Mouse (Mus musculus) thymus, adult 18-20 months (tissue): ENCODE measurements around the gene 4930469K13Rik.

Experiments used
- DNase-seq, 2 experiments: peaks; one replicate each; pipeline ENCODE4 v3.0.0; 2022; ENCODE audit warnings: mixed read lengths in 2 of 2

Gene 4930469K13Rik

GRCm38 (mm10) chr11:33974341-33975040 lies 123.9 kb downstream of the 4930469K13Rik start:
- no peak for DNase-seq

- DNase-seq = no peak
These were observed 126.2 kb downstream of the 4930469K13Rik start for GRCm38 (mm10) chr11:33972114-33972513.

DNA sequence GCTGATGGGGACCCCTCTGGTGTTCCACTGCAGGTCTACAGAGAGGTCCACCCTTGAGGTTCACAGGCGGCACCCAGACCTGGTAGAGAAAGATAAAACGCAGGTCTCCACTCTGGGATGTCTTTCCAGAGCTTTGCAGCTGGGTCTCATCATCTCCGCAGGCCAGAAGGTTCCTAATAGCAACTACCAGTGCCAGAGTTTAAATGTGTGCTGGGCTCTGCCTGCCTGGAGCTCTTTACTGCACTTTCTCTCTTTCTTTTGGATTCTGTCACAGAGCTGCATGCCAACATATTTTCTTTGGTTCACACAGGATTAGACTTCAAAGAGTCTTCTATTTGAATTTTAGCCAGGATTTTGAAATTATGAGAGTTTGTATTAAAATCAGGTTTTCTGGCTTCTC lies 129.2 kb downstream of the 4930469K13Rik start:
- no peak for DNase-seq

DNA sequence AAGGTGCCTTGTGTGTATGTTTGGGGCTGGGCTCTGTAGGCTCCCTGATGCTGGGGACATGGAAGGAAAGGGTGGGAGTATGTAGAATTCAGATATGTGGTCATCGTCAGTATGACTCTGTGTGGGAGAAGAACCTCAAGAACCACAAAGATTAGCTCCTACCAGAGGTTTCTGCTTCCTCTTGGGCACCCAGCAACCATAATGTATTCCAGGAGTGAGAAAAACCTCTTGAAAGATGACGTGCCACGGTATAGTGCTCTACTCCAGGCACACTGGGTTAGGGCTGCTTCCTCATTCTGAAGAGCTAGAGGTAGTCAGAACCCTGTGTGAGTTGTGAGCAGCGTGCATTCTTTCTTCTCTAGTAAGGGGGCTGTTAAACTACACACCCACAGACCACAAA lies 130.6 kb downstream of the 4930469K13Rik start:
- no peak for DNase-seq

DNA sequence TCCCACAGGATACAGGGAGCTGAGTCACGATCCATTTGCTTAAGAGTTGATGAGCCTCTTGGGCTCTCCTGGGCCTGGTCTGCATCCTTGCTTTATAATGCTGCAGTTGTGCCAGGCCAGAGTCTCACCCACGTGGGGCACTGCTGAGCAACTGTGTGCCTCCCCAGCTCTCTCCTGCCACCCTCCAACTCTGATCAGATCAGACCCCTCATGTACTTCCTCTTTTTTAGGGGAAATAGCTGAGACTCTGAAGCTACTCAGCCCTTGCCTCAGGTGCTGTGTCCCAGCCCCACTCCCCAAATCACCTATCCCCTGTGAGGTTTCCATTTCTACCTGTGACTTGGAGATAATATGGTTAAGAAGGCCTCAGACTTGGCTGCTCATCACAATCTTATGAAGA lies 133.0 kb downstream of the 4930469K13Rik start:
- DNase-seq = no peak

DNA sequence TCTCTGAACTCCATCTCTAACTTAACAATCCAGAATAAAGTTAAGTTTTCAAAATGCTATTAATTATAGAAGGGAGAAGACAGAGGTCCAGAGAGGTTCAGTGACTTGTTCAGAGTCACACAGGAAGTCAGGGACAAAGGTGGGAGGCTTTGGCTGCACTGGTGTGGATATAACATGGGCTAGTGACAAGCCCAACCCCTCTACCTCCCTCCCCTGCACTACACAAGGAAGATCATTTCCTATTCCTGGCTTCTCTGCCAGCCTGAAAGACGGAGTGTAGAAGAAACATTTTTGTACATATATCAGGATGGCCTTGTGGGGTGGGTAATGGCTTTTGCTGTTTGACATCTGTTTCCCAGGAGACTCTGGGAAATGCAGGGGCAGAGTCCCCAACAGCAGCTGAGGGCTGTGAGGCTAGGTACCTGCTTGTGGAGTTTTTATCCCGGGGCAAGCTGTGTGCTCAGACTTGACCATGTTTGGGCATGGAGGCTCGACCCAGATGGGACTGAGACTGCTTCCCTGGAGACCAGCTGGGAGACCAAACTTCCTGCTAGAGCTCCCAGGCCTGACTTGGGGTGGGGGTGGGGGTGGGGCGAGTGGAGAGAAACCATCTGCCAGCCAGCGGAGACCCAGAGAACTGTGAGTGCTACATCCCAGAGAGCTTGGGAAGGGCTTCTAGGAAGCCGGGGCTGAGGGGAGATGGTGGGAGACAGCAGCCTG lies 135.5 kb downstream of the 4930469K13Rik start, which contains the start of gene Kcnmb1:
Gene Kcnmb1 (plus strand): TSS at position 326 of the 720 bp plus-strand sequence.
- no peak for DNase-seq

DNA sequence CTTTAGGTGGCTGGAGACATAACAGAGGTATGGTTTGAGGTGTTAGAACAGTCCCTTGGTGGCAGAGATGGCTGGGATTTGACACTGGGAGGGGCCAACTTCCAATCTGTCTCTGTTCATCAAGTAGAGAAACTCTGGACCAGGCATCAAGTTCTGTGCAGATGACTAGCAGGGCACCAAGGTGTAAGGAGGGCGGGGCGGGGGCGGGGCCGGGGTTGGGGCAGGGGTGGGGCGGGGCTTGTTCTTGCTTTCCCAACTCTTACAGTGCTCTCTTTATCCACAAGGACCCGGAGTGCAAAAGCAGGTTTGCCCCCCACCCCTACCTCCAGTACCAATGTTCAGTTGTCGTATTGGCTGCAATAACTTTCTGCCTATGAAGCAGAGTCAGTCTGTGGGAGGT lies 136.2 kb downstream of the 4930469K13Rik start:
- DNase-seq = no peak

DNA sequence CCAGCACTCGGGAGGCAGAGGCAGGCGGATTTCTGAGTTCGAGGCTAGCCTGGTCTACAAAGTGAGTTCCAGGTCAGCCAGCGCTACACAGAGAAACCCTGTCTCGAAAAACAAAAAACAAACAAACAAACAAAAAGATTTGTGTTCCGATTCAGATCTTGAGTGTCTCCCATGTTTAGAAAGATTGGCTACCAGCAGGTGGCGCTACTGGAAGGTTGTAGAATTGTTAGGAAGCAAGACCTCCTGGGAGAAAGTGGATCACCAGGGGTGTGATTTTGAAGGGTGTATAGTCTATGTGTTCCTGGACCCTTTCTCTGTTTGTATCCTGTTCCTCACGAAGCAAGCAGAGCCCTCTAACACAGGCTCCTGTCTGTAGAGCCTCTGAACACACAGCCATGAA lies 139.6 kb downstream of the 4930469K13Rik start:
- DNase-seq = no peak

DNA sequence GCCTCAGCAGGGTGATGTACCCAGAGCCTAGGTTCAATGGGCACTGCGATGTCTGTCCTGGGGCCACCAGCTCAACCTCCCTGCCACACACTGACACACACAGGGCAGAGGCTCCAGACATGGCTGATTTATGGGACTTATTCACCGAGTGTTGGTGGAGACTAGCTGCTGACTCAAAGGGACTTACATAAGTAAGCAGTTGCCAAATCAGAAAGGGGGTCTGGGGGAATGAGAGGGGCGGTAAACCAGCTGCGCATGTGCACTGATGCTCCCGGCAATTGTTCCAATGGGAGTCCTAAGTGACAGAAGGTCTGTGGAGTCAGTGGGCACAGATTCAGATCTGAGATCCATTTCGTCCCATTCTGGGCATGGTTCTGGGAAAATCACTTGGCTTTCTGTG lies 140.8 kb downstream of the 4930469K13Rik start:
- DNase-seq = no peak

- no peak for DNase-seq
These were observed 141.7 kb downstream of the 4930469K13Rik start for GRCm38 (mm10) chr11:33956623-33957022.

GRCm38 (mm10) chr11:33955982-33956381 lies 142.4 kb downstream of the 4930469K13Rik start:
- DNase-seq = no peak

- no peak for DNase-seq
These were observed 146.4 kb downstream of the 4930469K13Rik start for GRCm38 (mm10) chr11:33951684-33952625.

- DNase-seq = no peak
These were observed 147.2 kb downstream of the 4930469K13Rik start for GRCm38 (mm10) chr11:33951155-33951554.

GRCm38 (mm10) chr11:33946501-33946900 lies 151.9 kb downstream of the 4930469K13Rik start:
- no peak for DNase-seq

DNA sequence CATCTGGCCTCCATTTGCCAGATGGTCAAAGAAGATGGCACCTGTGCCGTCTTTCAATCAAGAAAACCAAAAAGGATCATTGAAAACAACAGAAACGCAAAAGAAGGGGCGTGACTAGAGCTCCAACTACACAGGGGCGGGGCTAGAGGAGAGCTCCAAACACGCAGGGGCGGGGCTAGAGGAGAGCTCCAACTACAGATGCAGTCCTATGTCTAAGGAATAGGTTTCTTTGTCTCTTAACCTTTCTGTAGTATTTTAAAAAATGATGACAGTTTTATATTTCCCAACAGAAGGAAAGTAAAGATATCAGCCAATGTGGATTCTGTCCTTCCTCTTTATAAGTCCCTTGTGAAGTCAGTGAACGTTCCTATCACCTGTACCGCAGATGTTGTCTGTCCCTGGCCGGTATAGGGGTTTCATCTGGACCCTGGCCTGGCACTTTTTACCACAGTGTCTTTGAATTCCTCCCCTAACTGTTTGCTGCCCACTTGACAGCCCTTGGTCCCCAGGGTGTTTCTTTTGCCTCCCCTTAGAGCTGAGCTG lies 153.5 kb downstream of the 4930469K13Rik start:
- no peak for DNase-seq

DNA sequence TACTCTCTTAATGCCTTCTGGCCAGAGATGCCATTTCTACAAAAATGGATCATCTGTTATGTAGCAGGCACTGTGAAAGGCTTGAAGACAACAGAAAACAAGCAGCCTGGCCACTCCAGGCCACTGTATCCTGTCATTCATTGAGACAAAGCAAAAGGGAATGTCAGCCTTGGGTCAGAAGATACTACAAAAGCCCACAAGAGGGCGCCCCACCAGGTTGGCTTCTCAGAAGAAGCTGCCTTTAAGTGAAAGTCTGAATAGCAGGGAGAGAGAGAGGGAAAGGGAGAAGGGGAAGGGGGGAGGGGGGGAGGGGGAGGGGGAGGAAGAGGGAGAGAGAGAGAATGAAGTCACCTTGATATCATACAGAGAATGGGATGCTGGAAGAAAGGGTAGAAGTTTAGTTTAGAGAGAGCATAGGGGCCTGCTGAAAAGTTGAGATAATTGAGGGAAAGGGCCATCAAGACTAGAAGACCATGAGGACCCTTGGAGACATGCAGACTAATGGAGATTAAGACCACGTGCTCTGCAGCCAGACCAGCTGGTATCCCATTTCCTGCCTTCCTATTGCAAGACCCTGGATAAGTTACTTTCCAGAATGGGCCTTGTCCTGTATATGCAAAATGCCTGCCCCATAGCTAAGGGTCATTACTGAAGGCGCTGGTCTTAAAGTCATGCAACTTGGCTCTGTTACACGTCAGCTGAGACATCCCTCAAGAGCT lies 154.1 kb downstream of the 4930469K13Rik start:
- DNase-seq = peak in 1 of 2 experiments; percentile 21

DNA sequence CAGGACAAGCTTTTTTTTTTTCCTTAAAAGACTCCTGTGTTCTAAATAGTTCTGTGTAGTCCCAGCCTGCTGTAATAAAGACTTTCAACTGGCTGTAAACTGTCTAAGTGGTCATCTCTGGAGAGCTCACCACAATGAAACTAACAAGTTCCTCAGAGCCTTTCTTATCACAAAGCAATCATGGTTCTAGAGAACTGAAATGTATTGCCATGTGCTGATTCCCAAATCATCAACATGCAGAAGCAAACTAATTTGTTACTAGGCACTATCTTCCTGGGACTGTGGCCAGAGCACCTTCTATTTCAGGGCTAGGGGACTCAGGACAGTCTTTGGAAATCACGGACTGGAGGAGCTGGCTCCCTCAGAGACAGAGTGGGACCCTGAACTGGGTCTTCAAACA lies 154.8 kb downstream of the 4930469K13Rik start:
- DNase-seq = no peak

DNA sequence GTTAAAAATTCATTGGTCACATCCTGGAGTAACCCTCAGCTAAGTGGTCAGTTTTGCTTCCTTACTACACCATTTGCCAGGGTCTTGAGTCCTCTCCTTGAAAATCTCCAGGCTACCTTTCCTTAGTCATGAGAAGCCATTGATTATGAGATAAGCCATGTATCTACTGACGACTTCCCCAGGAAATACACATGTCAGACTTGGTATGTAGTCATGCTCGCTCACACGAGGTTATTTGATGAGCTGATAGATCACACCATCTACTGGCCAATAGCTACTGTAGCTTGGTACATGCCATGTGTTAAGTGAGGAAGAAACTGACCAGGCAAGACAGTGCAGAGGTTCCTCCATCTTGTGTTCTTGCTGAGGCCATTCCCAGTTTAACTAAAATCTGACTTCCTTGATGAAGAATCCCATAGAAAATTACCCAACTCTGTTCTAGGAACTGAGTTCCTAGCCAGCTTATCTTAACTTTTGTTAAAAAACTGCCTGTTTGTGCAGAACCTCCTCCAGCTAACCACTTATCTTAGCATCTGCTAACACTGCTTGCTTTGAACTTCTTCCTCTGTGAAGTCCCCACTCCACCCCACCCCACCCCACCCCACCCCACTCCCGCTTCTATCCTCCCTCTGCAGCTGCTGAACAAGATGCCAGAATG lies 158.8 kb downstream of the 4930469K13Rik start:
- no peak for DNase-seq

GRCm38 (mm10) chr11:33938561-33939274 lies 159.6 kb downstream of the 4930469K13Rik start:
- peak; percentile 73 to 82 for DNase-seq

DNA sequence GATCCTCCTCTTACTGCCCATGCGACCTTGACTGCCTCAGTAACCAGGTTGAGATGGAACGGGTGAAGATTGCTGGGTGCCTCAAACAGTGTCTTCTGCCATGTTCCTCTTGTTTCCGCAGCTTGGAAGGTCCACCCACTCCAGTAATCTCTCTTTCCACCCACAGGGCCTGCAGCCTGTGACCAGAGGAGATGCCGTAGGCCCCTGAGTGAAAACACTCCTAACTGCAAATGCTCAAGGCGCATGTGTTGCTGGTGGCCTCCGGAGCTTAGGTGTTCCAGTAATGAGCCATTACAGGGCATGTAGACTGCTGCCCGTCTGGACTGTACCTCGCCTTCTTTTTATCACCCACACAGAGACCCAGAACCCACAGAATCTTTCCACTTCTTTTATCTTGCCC lies 160.7 kb downstream of the 4930469K13Rik start:
- DNase-seq = no peak

DNA sequence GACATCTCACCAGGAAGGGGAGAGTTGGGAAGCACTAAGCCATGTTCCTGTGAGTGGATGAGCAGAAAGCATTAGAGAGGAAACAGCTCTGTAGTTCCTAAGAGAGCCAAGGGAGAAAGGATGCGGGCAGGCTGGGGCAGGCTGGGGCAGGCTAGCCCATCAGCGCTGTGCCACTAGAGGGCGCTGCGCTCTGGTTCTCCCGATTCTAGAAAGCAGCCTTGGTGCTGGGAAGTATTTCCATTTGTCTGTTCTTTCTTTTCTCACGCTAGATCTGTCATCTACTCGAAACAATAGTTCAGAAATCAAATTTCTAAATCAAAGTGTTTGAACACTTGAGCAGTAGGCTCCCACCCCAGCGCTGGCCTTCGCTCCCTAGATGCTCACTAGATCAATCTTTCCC lies 164.1 kb downstream of the 4930469K13Rik start:
- DNase-seq = peak in 1 of 2 experiments; percentile 20
